Mouse (Mus musculus) liver, embryonic 14.5 days (tissue): ENCODE results near the gene Spen.

Experiments
- CTCF ChIP-seq: IDR thresholded peaks from 2 replicates; pipeline ENCODE4 v1.5.1; 2016; ENCODE audit warnings: antibody characterized with exemption, low read depth, control low read depth
- EP300 ChIP-seq: IDR thresholded peaks from 2 replicates; pipeline ENCODE4 v1.6.1; 2016; ENCODE audit warnings: antibody characterized with exemption, low read depth

- TF ChIP-seq EP300: no peak
- TF ChIP-seq CTCF: no peak
Observed at GRCm38 (mm10) chr4:141458888-141459287, 79.5 kb downstream of the Spen start.
